Mouse (Mus musculus) spleen, postnatal 4 days (tissue): Measurements from ENCODE around the gene Cntn5.

Experiments
- DNase-seq, 2 experiments: peaks; one replicate each; pipeline ENCODE4 v3.0.0; 2022; ENCODE audit warnings: low spot score in 2 of 2

Gene Cntn5

GRCm38 (mm10) chr9:10229716-10230115 is 674.9 kb downstream of the Cntn5 start:
- DNase-seq: no peak

GRCm38 (mm10) chr9:10226013-10226412 is 678.6 kb downstream of the Cntn5 start:
- DNase-seq: no peak

GRCm38 (mm10) chr9:10186063-10186462 is 718.5 kb downstream of the Cntn5 start:
- DNase-seq: no peak

- DNase-seq: no peak
These were observed 734.0 kb downstream of the Cntn5 start for GRCm38 (mm10) chr9:10170526-10170925.

GRCm38 (mm10) chr9:10121350-10122057 is 783.1 kb downstream of the Cntn5 start:
- no peak for DNase-seq

GRCm38 (mm10) chr9:10116581-10116980 is 788.0 kb downstream of the Cntn5 start:
- DNase-seq: no peak

GRCm38 (mm10) chr9:10109156-10109555 is 795.4 kb downstream of the Cntn5 start:
- DNase-seq: no peak

GRCm38 (mm10) chr9:10107861-10108260 is 796.7 kb downstream of the Cntn5 start:
- no peak for DNase-seq

GRCm38 (mm10) chr9:10101812-10102440 is 802.6 kb downstream of the Cntn5 start:
- no peak for DNase-seq

- no peak for DNase-seq
These were observed 828.3 kb downstream of the Cntn5 start for GRCm38 (mm10) chr9:10076282-10076681.

- DNase-seq: no peak
These were observed 831.2 kb downstream of the Cntn5 start for GRCm38 (mm10) chr9:10073401-10073800.

- no peak for DNase-seq
These were observed 831.7 kb downstream of the Cntn5 start for GRCm38 (mm10) chr9:10072860-10073259.

GRCm38 (mm10) chr9:10071271-10071670 is 833.3 kb downstream of the Cntn5 start:
- no peak for DNase-seq

GRCm38 (mm10) chr9:10044969-10045789 is 859.4 kb downstream of the Cntn5 start:
- no peak for DNase-seq

- no peak for DNase-seq
These were observed 861.6 kb downstream of the Cntn5 start for GRCm38 (mm10) chr9:10043001-10043400.

GRCm38 (mm10) chr9:10015129-10015528 is 889.4 kb downstream of the Cntn5 start:
- DNase-seq: no peak

- no peak for DNase-seq
These were observed 920.5 kb downstream of the Cntn5 start for GRCm38 (mm10) chr9:9984028-9984427.

- no peak for DNase-seq
These were observed 921.4 kb downstream of the Cntn5 start for GRCm38 (mm10) chr9:9983220-9983619.

- no peak for DNase-seq
These were observed 939.2 kb downstream of the Cntn5 start for GRCm38 (mm10) chr9:9965370-9965769.

GRCm38 (mm10) chr9:9960610-9961172 is 943.9 kb downstream of the Cntn5 start:
- no peak for DNase-seq

GRCm38 (mm10) chr9:9949346-9949745 is 955.2 kb downstream of the Cntn5 start:
- DNase-seq: no peak

GRCm38 (mm10) chr9:9944872-9945271 is 959.7 kb downstream of the Cntn5 start:
- DNase-seq: no peak
